12 mouse cellular contexts compared by ENCODE assay signal in the genomic region with DNA sequence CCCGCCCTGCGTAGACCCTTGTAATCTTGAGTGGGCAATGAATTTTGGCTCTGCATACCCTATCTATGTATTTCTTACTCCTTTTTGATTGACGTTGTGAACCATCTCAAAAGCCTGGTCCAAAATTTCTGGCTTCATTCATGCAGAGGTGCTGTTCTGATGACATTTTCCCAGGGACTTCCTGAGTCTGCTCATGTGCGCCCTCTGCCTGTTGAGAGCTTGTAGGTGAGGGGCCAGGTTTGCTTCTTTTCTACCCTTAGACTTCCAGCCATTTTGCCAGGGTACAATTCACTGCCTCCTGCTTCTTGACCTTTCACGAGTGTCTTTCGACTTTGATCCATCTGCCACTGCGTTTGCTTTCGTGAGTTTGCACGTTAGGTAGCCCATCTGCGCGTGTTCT. TPM values are rescaled to one million over a fixed set of nuclear protein-coding genes. Genes with fewer than 3 reads are reported as not detected.
DNase-seq lines count a peak whose midpoint lies in the region; ATAC-seq and TF ChIP-seq lines count a peak whose summit lies in the region.
"Not testable (repeated sequence)": the region's sequence is repeated elsewhere in the genome, so short reads cannot be mapped to it uniquely, and the experiment has no call there.
"Had no signal": no experiment of that assay in that cellular context is flagged by ENCODE, and none has a peak within 500 bp of the region (broad histone marks: within the 10 kb centered on the region; RNA-seq: fewer than 3 reads in every experiment).

No protein-coding gene starts in this region.

- not testable (repeated sequence) for TF ChIP-seq POLR2A in cerebellum, adult 2 months (IDR thresholded peaks at IDR 0.05; ENCODE audit: borderline replicate concordance, insufficient read depth, low read length)

- not testable (repeated sequence) for H3K4me3 ChIP-seq in cerebellum, adult 2 months (replicated peaks; ENCODE audit: insufficient read depth, low read depth, low read length); embryonic facial prominence, embryonic 11.5 days (ENCODE audit: low read depth, low read length); hindbrain, embryonic 16.5 days (ENCODE audit: low read length)
- peak overlapping the region; percentile 25 for H3K4me3 ChIP-seq in heart, embryonic 13.5 days

- not testable (repeated sequence) for H3K36me3 ChIP-seq in embryonic facial prominence, embryonic 11.5 days (replicated peaks; ENCODE audit: control insufficient read depth, insufficient read depth, low read depth, low read length); heart, embryonic 13.5 days; hindbrain, embryonic 16.5 days (ENCODE audit: control insufficient read depth, insufficient read depth, low read length)

- WGBS in cerebellum, adult 2 months, result 15% methylated on average over 9 of the region's 11 CpGs
- WGBS in embryonic facial prominence, embryonic 11.5 days, result 10% methylated on average over 9 of the region's 11 CpGs
- 6% methylated on average over 10 of the region's 11 CpGs for WGBS in heart, embryonic 13.5 days
- WGBS in hindbrain, embryonic 16.5 days, result 13% methylated on average over 9 of the region's 11 CpGs

- H3K9ac ChIP-seq in embryonic facial prominence, embryonic 11.5 days (replicated peaks; ENCODE audit: low read length); heart, embryonic 13.5 days; hindbrain, embryonic 16.5 days (ENCODE audit: low read depth, low read length): not testable (repeated sequence)

- not testable (repeated sequence) for H3K27me3 ChIP-seq in cerebellum, adult 2 months (ENCODE audit: control insufficient read depth, insufficient read depth, low read length); embryonic facial prominence, embryonic 11.5 days (ENCODE audit: control insufficient read depth, insufficient read depth, low read length); heart, embryonic 13.5 days (replicated peaks); hindbrain, embryonic 16.5 days (replicated peaks; ENCODE audit: control insufficient read depth, insufficient read depth, low read length)

- peak; percentile 6 to 22 for DNase-seq in cerebellum, adult 2 months
- DNase-seq in embryonic facial prominence, embryonic 11.5 days (ENCODE audit: low spot score), result peak; percentile 56
- peak; percentile 12 to 17 for DNase-seq in left cerebral cortex, adult 18-20 months (ENCODE audit: low spot score in 2 of 2)
- DNase-seq in lung, postnatal 36 days, result peak; percentile 0
- DNase-seq in retina, postnatal 1 day, result peak; percentile 40

- H3K4me2 ChIP-seq in embryonic facial prominence, embryonic 11.5 days (ENCODE audit: low read depth, low read length), result not testable (repeated sequence)
- H3K4me2 ChIP-seq in heart, embryonic 13.5 days, result peak overlapping the region; percentile 44
- H3K4me2 ChIP-seq in hindbrain, embryonic 16.5 days (ENCODE audit: low read length), result peak overlapping the region; percentile 35

- H3K4me1 ChIP-seq in cerebellum, adult 2 months (ENCODE audit: control insufficient read depth, insufficient read depth, low read length); embryonic facial prominence, embryonic 11.5 days (ENCODE audit: control insufficient read depth, insufficient read depth, low read length); heart, embryonic 13.5 days; hindbrain, embryonic 16.5 days (ENCODE audit: control insufficient read depth, insufficient read depth, low read depth, low read length): not testable (repeated sequence)

- TF ChIP-seq CTCF in cerebellum, adult 2 months (IDR thresholded peaks at IDR 0.05; ENCODE audit: borderline replicate concordance, insufficient read depth, low read depth, low read length), result peak; percentile 13; the same call in 1 of the 2 replicates

- not testable (repeated sequence) for ATAC-seq in embryonic facial prominence, embryonic 11.5 days (replicated peaks; ENCODE audit: insufficient number of reproducible peaks, low FRiP score, low TSS enrichment, low read depth); heart, embryonic 13.5 days (ENCODE audit: extremely low read depth, insufficient number of reproducible peaks, low FRiP score, low TSS enrichment); hindbrain, embryonic 16.5 days

- not testable (repeated sequence) for H3K9me3 ChIP-seq in embryonic facial prominence, embryonic 11.5 days (replicated peaks; ENCODE audit: control insufficient read depth, low read length); heart, embryonic 13.5 days; hindbrain, embryonic 16.5 days (ENCODE audit: control insufficient read depth, low read length)

- H3K27ac ChIP-seq in cerebellum, adult 2 months (ENCODE audit: insufficient read depth, low read length); embryonic facial prominence, embryonic 11.5 days (replicated peaks; ENCODE audit: low read depth, low read length); heart, embryonic 13.5 days (replicated peaks); hindbrain, embryonic 16.5 days (ENCODE audit: low read depth, low read length): not testable (repeated sequence)

RNA-seq across cellular contexts. Expression of a gene that starts 1.1 kb away (rescaled TPM):
- 7.8 and 9.7 TPM in 2 replicates for polyA plus RNA-seq in cerebellum, adult 2 months (2012; rRNA removed)
- 8.3 and 10.6 TPM in 2 replicates for polyA plus RNA-seq in embryonic facial prominence, embryonic 11.5 days (2014; fragmentation: Nextera tagmentation; extraction: Ambion mirVana)
- polyA plus RNA-seq in heart, embryonic 13.5 days (2015; fragmentation: Nextera tagmentation; extraction: Ambion mirVana), result 32.7 and 39.3 TPM in 2 replicates
- polyA plus RNA-seq in hindbrain, embryonic 16.5 days (2015; fragmentation: Nextera tagmentation; extraction: Ambion mirVana), result 35.8 and 39.9 TPM in 2 replicates
- 1 to 10 TPM; 3.6 to 6.5 TPM for total RNA-seq in left cerebral cortex, adult 18-20 months (2021)
- polyA plus RNA-seq: macrophage had no signal

RNA-seq across cellular contexts. Expression of a gene that starts 21.3 kb away (rescaled TPM):
- polyA plus RNA-seq in cerebellum, adult 2 months (2012; rRNA removed), result 0.33 and 0.49 TPM in 2 replicates
- not detected in 2 replicates for polyA plus RNA-seq in embryonic facial prominence, embryonic 11.5 days (2014; fragmentation: Nextera tagmentation; extraction: Ambion mirVana)
- not detected in 2 replicates for polyA plus RNA-seq in heart, embryonic 13.5 days (2015; fragmentation: Nextera tagmentation; extraction: Ambion mirVana)
- 0.21 and 0.26 TPM in 2 replicates for polyA plus RNA-seq in hindbrain, embryonic 16.5 days (2015; fragmentation: Nextera tagmentation; extraction: Ambion mirVana)
- not detected for total RNA-seq in left cerebral cortex, adult 18-20 months (2021)
- polyA plus RNA-seq: embryonic facial prominence, embryonic 15.5 days; limb, embryonic 15.5 days; macrophage; stomach, embryonic 15.5 days; urinary bladder, adult 2 months had no signal

Comparison
In these comparisons a context has a peak if more than half of its experiments do, and no peak if none do; other contexts are left out.
1. DNase-seq: peak in every context shown above with its lines; median percentile 56 in embryonic facial prominence, embryonic 11.5 days; 40 in retina, postnatal 1 day; 14 in left cerebral cortex, adult 18-20 months; 14 in cerebellum, adult 2 months; 0 in lung, postnatal 36 days.